Mouse (Mus musculus) kidney, adult 2 months (tissue): ENCODE measurements at regions not wholly inside any gene's neighbourhood (a gene's known extent, or its start where the extent isn't known, plus 50 kb on each side); places are given as distances from the start of the nearest gene placed in this dataset.

ENCODE experiments used
- DNase-seq: peaks from one replicate; pipeline ENCODE4 v3.0.0; 2021
- H3K27ac ChIP-seq: fragments of 200-500 bp; 2 replicates; pipeline ENCODE4 v1.5.1; 2012; ENCODE audit warnings: low read depth, low read length, control low read depth, inconsistent platforms; ENCODE audit not compliant: insufficient read depth
- H3K27me3 ChIP-seq: fragments of 200-500 bp; replicated peaks from 2 replicates; pipeline ENCODE4 v1.6.1; 2012; ENCODE audit warnings: mild to moderate bottlenecking, moderate library complexity, low read length, inconsistent platforms; ENCODE audit not compliant: control insufficient read depth, insufficient read depth
- H3K36me3 ChIP-seq: fragments of 200-500 bp; 2 replicates; pipeline ENCODE4 v1.6.1; 2012; ENCODE audit warnings: mild to moderate bottlenecking, moderate library complexity, low read length, inconsistent platforms; ENCODE audit not compliant: control insufficient read depth, insufficient read depth
- H3K4me1 ChIP-seq: fragments of 200-500 bp; 2 replicates; pipeline ENCODE4 v1.6.1; 2011; ENCODE audit warnings: low read length; ENCODE audit not compliant: control insufficient read depth, insufficient read depth
- H3K4me3 ChIP-seq: fragments of 200-500 bp; 2 replicates; pipeline ENCODE4 v1.5.1; 2011; ENCODE audit warnings: mild to moderate bottlenecking, low read depth, low read length, control low read depth; ENCODE audit not compliant: insufficient read depth
- CTCF ChIP-seq: fragments of 200-500 bp; conservative IDR thresholded peaks from 2 replicates; pipeline ENCODE4 v1.5.1; 2011; ENCODE audit warnings: low read depth, mild to moderate bottlenecking, control low read depth, low read length, moderate library complexity, mixed read lengths; ENCODE audit not compliant: insufficient read depth, insufficient read length
- POLR2A ChIP-seq: fragments of 200-500 bp; IDR thresholded peaks from one replicate; pipeline ENCODE4 v1.6.1; 2011; ENCODE audit warnings: low read depth, low read length, control low read depth
- WGBS: fragments of 180-500 bp; shearing (Covaris S2); methylation state at CpG from one replicate; pipeline ENCODE4 v1.1.7; 2018; 5-methylcytosine and 5-hydroxymethylcytosine counted together

GRCm38 (mm10) chr8:6582732-6583131, 1477.6 kb upstream of the Slc10a2 start:
- Histone ChIP-seq H3K4me1 (no peaks in the 10 kb centered on the region), H3K27ac (no peak overlapping the region), H3K36me3 (no peaks in the 10 kb centered on the region), H3K4me3 (no peak overlapping the region), H3K27me3 (no peaks in the 10 kb centered on the region)
- no peak for DNase-seq
- TF ChIP-seq POLR2A = no peak
- TF ChIP-seq CTCF = no peak
- WGBS = 97% methylated on average over 3 of the region's 3 CpGs

- DNase-seq = no peak
- 73% methylated on average over 4 of the region's 4 CpGs for WGBS
- no peak overlapping the region for H3K4me3 ChIP-seq
- no peaks in the 10 kb centered on the region for H3K36me3 ChIP-seq
- TF ChIP-seq CTCF (no peak), POLR2A (no peak)
- no peak overlapping the region for H3K27ac ChIP-seq
- no peaks in the 10 kb centered on the region for H3K27me3 ChIP-seq
- no peaks in the 10 kb centered on the region for H3K4me1 ChIP-seq
These were observed 1472.9 kb upstream of the Slc10a2 start for GRCm38 (mm10) chr8:6577868-6578634.

GRCm38 (mm10) chr8:6575241-6575640, 1470.1 kb upstream of the Slc10a2 start:
- 60% methylated on average over 4 of the region's 4 CpGs for WGBS
- no peak for DNase-seq
- Histone ChIP-seq H3K27ac (no peak overlapping the region), H3K4me1 (no peaks in the 10 kb centered on the region), H3K27me3 (no peaks in the 10 kb centered on the region), H3K4me3 (no peak overlapping the region), H3K36me3 (no peaks in the 10 kb centered on the region)
- TF ChIP-seq POLR2A (no peak), CTCF (no peak)

GRCm38 (mm10) chr8:6573492-6573891, 1468.3 kb upstream of the Slc10a2 start:
- no peaks in the 10 kb centered on the region for H3K27me3 ChIP-seq
- no peak for DNase-seq
- H3K4me3 ChIP-seq = no peak overlapping the region
- no peak for TF ChIP-seq CTCF
- TF ChIP-seq POLR2A = no peak
- WGBS = 88% methylated on average over 3 of the region's 3 CpGs
- no peaks in the 10 kb centered on the region for H3K4me1 ChIP-seq
- H3K27ac ChIP-seq = no peak overlapping the region
- no peaks in the 10 kb centered on the region for H3K36me3 ChIP-seq

GRCm38 (mm10) chr8:6572066-6572665, 1467.0 kb upstream of the Slc10a2 start:
- 20% methylated on average over 9 of the region's 9 CpGs for WGBS
- no peaks in the 10 kb centered on the region for H3K27me3 ChIP-seq
- no peak overlapping the region for H3K4me3 ChIP-seq
- H3K4me1 ChIP-seq = no peaks in the 10 kb centered on the region
- TF ChIP-seq POLR2A = no peak
- peak; percentile 71 for TF ChIP-seq CTCF
- no peaks in the 10 kb centered on the region for H3K36me3 ChIP-seq
- no peak overlapping the region for H3K27ac ChIP-seq
- DNase-seq = peak; percentile 83

GRCm38 (mm10) chr8:6550965-6551364, 1445.8 kb upstream of the Slc10a2 start:
- H3K4me1 ChIP-seq = no peaks in the 10 kb centered on the region
- TF ChIP-seq POLR2A (no peak), CTCF (no peak)
- no peak overlapping the region for H3K27ac ChIP-seq
- no peaks in the 10 kb centered on the region for H3K27me3 ChIP-seq
- no peaks in the 10 kb centered on the region for H3K36me3 ChIP-seq
- H3K4me3 ChIP-seq = no peak overlapping the region
- DNase-seq = no peak

- Histone ChIP-seq H3K36me3 (no peaks in the 10 kb centered on the region), H3K27ac (no peak overlapping the region), H3K27me3 (no peaks in the 10 kb centered on the region), H3K4me3 (no peak overlapping the region), H3K4me1 (no peaks in the 10 kb centered on the region)
- TF ChIP-seq POLR2A = no peak
- no peak for TF ChIP-seq CTCF
- WGBS = 58% methylated on average over 5 of the region's 5 CpGs
- DNase-seq = no peak
These were observed 1422.0 kb upstream of the Slc10a2 start for GRCm38 (mm10) chr8:6527171-6527570.
